Mouse (Mus musculus) gastrocnemius, postnatal 25 days (tissue): ENCODE data around the gene T2. TPM values are rescaled to one million over a fixed set of nuclear protein-coding genes. Genes with fewer than 3 reads are reported as not detected.
"Not testable (repeated sequence)": the region's sequence is repeated elsewhere in the genome, so short reads cannot be mapped to it uniquely, and the experiment has no call there.

Experiments
- DNase-seq: peaks from one replicate; pipeline ENCODE4 v3.0.0; 2022
- total RNA-seq, 2 experiments: library from RNA; stranded (reverse); gene quantifications; 1 replicate in 1 of 2; 2 replicates in 1 of 2; pipeline ENCODE4 v1.2.3; 2021

The T2 gene
- total RNA-seq, 2 experiments from 2014 or later, result not detected

DNA sequence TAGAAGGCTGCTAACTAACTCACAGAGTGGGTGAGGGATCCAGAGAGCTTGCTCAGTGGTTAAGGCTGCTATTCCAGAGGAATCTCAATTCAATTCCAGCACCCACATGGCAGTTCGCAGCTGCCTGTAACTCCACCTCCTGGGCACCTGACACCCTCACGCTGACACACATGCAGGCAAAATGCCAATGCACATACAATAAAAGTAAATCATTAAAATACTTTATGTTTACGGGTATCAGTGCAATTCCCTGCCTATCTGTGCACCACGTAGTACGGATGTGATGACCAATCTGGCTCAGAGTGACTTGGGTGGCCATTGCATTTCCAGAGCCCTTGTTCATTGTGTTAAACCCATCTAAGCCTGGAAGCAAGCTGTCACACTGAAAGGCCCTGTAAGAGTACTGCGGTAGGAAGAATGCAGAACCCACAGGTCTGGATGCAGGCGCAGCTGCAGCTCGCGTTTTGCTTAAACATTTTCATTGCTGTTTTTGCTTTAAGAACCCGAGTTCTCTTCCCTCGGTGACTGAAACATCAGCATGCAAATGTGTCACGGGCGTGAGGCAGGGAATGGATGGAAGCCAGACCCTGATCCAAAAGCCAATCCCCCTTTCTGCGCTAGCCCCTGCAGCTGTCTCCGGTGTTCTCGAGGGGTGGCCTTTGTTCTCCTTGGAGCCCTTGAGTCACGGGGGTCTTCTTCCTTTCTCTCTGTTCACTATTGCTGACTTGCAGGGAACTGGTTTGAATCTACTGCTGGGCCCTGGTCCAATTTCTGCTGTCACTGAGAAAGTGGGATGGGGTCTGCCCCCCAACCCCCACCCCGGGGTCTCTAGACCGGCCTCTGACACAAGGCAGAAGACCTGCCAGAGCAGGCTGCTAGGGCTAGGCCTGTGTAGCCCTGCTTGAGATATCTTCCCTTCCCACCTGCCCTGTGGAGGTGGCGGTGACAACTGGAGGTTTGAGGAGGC is 12.0 kb downstream of the T2 start:
- DNase-seq, result no peak

DNA sequence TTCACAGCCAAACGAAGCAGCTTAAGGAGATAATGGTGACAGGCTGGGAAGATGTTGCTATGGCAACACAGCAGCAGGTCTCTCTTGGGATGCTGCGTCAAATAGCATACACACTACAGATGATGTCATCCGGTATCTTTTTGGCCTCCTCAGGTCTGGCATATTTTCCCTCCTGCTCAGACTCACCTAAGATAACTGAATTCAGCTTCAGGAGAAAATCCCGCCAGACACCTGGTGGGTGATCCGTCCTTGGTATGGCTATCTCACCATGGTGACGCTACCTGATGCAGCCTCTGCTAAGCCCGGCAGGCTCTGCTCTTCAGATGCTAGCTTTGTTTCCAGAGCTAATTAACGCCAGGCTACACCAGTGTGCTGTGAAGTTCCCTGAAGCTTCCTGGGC is 12.8 kb downstream of the T2 start:
- DNase-seq, result no peak

DNA sequence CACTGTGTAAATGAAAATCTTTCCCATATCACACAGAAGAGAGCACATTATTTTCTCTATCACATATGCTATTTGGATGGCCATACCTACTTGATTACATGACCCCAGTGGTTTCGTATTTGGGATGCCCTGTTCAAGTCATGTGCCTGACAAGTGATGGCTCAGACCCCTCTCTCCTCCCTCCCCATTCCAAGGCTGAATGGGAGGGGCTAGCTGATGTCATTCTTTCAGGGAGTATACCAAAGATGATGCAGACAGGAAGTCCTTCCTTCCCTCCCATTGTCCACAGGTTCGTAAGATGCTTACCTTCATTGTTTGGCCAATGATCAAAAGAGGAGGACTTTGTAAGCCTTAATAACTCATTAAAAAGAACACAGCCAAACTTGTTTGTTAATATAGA is 13.4 kb downstream of the T2 start:
- no peak for DNase-seq

DNA sequence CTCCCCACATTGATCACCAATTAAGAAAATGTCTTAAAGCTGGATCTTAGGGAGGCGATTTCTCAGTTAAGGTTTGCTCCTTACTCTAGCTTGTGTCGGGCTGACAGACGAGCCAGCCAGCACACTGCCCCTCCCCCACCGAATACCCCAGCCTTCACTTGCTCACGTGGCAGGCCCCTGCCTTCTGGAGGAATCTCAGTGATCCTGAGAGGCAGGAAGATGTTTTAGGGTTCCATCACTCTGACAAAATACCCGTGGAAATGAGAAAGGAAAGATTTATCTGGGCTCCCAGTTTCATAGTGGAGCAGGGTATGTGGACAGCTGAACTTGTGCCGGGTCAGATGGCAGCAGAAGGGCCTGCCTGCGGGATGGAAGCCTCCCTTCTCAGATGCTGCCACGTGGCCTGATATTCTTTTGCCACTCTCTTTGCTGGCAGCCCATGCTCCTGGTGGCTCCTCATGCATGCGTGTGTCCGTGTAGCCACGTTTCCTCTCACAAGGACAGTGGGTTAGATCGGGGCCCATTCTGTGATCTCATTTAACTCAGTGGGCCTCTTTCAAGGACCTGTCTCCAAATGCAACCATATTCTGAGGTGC is 14.9 kb downstream of the T2 start:
- no peak for DNase-seq

DNA sequence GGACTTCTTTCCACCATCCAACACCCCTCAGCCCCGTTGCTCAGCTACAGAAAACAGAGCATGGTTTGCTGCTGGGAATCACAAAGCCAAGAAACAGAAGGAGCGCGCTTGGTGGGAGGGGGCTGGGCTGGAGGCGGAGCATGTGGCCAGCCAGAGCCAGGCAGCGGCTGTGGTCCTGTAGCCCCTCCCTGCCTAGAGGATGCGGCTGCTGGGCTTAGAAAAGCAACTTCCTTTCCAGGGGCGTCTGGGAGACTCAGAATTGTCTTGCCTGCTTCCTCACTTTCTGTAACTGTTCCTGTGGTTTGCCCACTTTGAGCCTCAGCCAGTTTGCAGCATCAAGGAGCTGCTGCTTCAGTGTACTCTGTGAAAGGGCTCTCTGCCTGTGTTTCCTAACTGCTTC is 16.0 kb downstream of the T2 start:
- peak; percentile 44 for DNase-seq

DNA sequence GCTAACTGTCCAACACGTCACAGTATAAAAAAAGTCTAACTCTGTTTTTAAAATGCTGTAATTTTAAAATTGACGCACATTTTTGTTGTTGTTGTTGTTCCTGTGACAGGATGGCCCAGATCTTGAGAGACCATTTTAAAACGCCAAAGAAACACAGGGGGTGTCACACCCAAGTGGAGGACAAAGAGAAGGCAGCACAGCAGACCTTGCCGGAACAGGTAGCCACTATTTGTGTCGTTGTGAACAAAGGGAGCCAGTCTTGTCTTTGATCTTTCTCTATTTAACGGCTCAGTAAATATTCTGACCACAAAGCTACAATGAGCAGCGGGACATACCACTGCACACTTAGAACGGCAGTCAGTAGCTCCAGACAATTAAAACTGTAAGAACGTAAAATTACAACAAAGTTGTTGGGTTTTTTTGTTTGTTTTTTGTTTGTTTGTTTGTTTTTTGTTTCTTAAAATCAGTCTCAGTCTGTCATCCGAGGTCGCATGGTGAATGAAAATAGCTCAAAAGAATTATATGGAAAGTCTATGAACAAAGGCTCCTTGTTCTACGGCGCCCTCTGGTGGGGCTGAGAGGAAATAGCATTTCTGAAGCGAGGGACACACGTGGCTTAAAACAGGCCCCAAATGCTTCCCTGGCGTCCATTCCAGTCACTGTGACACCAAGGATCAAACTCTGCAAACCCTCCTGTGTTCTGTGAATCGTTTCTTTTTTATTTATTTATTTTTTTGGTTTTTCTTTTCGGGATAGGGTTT is 16.7 kb downstream of the T2 start:
- DNase-seq, result peak; percentile 51

DNA sequence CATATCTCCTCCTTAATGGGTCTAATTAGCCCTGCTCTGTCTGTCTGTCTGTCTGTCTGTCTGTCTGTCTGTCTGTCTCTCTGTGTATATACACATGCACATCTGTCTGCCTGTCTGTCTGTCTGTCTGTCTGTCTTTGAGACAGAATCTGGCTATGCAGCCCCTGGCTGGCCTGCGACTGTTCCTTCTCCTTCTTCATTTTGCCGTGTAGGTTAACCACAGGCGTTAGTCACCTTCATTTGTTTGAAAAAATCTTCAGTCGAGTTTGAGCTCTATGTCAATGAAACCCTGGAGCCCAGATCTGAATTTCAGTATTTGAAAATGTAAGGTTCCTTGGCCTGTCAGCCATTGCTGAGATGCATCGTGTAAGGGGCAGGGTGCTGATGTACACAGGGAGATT is 21.5 kb downstream of the T2 start:
- DNase-seq, result no peak

DNA sequence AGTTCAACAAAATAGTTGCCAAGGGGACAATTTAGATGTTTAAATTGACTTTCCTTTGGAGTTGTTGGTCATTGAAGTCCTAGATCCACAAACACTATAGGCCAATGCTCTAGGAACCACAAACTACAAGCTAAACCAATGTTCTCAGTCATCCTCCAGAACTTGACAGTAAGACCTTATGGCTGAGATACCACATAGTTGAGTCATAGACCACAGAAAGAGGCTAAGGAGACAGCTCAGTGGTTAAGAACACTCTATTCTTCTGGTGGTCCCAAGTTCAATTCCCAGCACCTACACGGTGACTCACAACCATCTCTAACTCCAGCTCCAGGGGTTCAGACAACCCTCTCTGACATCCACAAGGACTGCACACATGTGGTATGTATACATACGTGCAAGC is 29.6 kb downstream of the T2 start:
- DNase-seq, result no peak

DNA sequence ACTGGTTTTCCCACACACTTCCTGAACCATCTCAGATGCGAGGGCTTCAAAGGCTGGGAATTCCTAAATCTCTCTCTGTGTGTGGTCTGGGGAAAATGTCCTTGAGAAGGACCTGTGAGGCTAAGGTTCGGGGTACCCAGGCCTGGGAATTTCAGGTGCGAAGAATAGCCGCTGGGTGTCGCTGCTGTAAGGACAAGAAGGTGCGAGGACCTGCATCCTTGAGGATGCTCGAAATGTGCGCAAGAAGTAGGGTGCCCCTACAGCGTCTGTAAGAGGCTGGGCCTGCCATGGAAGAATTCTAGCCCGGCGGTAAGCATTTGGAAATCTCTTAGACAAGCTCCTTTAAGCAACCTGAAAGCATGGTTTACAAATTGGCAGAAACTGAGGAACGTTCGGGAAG is 32.7 kb downstream of the T2 start:
- no peak for DNase-seq

DNA sequence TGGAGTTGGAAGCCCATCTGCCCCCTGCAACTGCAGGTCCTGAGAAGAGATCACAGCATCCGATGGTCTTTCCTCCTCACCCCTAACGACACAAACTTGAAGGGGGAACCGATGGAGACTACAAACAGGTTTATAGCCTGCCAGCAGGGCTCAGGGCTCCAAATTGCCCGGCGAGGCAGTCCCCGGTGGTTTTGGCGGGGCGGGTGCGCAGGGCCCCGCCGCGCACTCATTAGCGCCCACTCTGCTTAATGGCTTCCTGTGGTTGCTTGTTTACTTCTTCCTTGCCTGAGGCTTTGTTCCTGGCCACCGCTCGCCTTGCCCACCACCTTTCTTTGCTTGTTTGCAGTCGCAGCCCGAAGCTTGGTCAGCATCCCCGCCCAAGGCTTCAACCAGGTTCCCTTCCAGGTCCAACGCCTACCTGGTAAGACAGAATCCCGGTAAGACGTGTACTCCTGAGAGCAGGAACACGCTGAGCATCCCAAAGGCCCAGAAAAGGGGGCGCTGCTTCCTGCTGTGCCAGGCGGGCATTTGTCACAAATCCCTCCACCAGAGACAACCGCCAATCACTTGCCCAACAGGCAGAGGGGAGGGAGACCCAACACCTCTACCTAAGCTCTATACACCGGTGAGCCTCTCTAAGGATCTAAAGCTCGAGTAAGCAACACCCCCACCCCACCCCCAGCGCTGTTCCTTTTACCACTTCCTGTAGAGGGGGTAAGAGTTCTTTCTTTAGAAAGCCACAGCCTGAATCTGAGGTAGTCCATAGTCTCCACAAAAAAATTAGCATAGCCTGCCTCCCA is 33.4 kb downstream of the T2 start:
- DNase-seq, result no peak

DNA sequence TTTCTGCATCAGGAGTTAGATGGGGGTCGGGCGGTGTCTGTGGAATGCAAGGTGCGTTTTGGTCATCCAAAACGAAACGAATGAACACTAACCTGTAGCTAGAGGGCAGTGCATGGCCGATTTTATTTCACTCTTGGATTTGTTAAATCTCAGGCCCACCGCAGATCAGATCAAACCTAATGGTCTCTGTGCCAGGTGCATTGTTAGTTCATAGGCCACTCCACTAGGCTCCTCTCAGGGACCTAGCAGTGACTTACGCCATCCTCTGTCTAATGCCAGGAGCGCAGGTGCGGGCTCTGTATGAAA is 34.0 kb downstream of the T2 start:
- no peak for DNase-seq

DNA sequence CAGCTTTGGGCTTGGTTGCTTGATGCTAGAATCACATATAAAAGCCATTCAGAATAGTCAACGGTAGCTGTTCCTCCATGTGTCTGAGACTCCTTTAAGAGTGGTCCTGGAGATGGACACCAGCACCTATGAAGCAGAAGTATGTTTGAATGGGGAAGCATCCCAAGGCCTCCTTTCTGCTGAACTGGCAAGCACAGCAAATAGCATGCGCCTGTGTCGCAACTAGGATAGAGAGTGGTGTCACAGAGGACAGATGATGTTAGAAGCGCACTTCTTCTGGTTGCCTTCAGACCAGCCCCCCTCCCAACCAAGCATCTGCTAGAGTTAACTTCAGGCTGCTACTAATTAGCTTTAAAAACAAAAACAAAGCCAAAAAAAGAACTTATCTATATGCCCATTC is 34.7 kb downstream of the T2 start:
- DNase-seq, result no peak

DNA sequence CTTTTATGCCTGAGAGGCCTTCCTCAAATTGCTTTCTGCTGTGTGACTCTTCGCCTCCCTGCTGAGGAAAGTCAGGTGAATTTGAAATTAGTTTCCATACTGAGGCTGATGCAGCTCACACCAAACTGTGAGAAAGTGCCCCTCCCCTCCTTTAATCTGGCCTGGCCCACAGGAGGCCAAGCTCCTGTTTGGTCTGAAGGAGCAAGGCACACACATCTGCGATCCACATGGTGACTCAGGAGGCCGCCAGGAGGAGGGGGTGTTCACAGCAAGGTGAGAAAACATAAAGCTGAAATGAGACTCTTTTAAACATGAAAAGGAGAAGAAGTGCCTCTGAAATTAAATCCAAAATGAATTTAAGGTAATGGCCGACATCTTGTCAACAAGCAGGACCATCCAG is 40.6 kb downstream of the T2 start:
- DNase-seq, result no peak

DNA sequence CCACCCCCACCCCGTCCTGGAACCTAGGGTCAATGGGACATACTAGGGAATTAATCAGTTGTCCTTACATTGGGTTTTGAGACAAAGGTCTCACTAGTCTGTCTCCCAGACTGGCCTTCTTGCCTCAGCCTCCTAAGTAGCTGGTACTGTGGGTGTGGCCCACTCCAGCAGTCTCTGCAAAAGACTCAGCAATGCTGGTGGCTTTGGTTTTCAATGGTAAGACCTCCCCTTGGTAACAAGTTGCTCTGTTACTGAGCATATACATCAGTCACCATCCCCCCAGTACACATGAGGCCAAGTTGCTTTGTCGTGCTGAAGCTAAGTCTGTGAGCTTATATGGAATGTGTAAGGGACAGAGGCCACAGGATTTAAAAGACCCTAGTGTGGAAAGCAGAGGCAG is 42.2 kb downstream of the T2 start:
- no peak for DNase-seq

DNA sequence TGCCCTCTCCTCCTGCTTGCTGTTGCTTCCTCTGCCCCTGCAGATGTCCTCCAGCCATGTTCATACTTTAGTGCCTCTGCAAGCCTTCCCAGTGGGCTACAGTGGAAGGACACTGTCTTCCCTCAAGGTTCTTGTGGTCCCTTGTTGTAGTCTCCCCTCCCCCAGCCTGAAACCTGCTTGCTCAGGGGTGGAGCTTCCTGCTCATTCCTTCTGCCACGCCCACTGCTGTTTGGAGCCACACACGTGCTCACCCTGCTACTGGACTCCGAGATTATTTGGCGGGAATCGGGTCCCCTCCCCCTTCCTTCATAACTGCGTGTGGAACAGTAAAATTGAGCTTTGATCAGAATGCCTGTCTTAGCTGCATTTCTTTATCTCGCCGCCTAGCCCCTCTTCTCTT is 48.1 kb downstream of the T2 start:
- not testable (repeated sequence) for DNase-seq

DNA sequence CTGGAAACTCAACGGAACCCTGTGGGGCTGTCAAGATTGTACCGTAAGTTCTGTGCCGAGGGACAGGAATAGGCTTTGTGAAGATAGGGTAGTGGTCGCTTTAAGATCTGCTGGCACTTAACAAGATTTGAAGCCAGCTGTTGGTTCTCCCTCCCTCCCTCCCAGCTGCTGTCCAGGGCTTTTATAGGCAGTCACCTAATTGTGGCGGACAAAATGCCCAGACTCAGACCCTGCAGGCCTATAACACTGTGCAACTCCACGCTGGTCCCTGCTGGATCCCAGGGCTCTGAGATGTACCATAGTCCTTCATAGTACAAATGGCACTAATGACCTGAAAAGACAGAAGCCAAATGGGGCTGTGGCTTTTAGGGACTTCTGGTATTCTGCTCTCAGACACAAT is 50.5 kb downstream of the T2 start:
- no peak for DNase-seq

DNA sequence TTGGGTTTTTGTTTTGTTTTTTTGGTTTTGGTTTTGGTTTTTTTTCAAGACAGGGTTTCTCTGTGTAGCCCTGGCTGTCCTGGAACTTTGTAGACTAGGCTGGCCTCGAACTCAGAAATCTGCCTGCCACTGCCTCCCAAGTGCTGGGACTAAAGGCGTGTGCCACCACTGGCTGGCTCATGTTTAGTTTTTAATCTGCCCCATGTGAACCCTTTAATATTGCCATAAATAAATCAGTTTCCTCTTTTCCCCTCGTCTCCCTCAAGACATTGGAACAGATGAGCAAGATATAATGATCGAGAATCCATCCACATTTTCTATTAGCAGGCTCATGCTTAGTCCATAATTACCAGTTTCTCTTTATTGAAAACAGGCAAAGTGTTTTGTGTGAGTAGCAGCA is 52.2 kb downstream of the T2 start:
- DNase-seq, result not testable (repeated sequence)

DNA sequence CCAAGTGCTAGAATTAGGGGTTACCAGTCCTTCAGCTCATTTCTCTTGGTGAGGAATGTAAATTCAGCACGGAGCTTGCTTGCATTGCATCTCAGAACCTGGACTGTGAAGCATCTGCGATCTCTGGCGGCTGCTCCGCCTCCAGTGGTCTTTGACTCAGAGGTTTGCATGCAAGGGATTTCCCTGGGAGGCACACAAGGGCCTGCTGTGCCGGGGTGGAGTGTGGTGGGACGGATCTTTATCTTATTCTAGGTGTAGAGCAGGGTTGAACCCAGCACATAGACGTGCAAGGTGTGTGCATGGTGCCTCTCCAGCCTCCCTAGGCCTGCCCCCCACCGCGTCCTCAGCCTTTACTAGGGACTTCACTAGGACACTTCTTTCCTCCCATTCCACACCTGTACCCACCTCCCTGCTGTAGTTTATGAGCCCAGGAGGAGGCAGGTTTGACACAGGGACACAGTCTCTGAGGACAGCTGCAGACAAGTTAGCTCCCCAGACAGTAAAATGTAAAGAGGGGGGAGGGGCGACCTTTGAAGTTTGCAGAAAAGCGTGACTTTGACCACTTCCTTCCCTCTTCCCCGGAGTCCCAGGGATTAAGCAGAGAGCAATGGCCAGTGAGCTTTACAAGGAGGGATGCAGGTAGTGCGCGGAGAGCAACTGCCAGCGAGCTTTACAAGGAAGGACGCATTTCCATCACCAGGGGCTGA is 53.0 kb downstream of the T2 start:
- DNase-seq, result no peak

DNA sequence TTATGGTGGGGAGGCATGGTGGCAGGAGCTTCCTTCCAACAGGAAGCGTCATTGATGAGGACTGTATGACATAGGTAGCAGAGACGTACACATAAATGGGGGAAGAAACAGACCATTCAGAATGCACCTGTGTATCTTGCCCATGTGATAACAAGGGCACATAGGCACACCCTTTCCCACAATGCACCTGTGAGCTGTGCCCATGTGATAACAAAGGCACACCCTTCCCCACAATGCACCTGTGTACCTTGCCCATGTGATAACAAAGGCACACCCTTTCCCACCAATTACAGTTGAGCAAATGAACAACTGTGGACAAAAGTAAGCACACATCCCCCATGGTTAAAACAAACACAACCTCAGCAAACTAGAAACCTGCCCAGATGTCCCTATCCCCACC is 54.5 kb downstream of the T2 start:
- DNase-seq, result no peak

DNA sequence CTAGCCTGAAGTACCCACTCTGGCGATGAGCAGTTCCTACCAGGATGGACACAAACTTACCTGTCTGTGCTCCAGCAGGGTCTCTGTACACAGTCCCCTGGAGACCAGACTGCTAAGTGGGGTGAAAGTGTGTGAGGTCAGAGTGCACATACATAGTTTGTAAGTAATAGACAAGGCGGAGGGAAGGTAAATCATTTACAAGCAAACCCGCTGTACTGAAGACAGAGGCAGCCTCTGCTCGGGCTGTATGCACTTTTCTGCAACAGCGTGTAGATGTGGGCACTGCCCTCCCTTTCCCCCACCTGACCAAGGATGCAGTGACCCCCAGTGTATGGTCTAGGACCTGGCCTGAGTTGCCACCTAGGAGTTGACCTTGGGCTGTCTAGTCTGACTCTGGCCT is 57.9 kb downstream of the T2 start:
- no peak for DNase-seq

DNA sequence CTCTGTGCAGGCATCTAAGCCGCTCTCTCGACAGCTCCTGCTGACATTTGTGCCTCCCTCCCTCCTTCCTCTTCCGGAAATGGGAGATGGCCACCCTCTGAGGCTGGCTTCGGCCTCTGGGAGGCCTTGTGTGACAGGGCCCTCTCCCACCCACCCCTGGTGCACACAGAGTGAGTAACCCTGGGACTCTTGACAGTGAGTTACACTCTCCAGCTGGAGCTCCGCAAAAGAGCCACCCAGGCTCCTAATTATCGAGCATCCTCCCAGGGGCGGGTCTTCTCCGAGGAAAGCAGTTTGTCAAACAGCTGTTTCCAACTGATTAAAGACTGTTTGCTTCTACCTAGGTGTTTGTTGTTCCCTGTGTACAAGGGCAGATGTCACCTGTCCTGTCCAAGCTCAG is 59.7 kb downstream of the T2 start:
- no peak for DNase-seq

DNA sequence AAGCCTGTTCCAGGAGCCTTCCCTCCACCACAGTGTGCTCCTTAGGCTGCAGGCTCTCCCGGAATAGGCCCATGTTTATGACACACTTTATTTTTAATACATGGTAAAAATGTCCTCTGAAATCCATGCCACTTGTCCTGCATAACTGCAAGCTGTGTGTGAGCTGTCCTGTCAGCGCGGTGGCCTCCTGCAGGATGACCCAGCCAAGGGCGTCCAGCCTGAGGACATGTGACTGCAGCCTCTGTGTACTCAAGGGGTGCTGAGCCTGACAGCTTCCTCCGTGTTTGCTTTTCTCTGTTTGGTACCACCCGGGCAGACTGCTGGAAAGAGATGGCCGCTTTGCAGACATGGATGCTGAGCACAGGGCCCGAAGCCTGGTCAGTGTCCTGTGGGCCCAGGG is 61.1 kb downstream of the T2 start:
- no peak for DNase-seq
